Comparison of ENCODE assay signal across 32 mouse cellular contexts in the genomic region with DNA sequence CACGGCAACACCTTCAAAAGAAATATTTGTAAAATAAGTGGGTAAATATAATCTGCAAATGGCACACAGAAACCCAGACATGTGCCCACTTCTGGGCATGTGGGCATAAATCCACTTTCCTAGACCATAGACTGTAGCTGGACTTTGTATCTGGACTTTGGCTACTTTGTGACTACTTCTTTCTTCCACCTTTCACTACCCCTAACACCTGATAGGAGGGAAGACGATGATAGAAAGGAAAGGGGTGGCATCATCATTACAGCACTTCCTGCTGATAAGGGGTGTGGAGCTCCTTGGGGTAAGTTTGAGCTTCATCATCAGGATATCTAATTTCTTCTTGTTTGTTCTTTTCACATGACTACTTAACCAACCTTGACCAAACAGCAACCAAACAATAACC.
"Had no signal": no experiment of that assay in that cellular context is flagged by ENCODE, and none has a peak within 500 bp of the region (broad histone marks: within the 10 kb centered on the region; RNA-seq: fewer than 3 reads in every experiment).

No protein-coding gene starts in this region.

- H3K27ac ChIP-seq: left cerebral cortex, adult 2 months; limb, embryonic 10.5 days; limb, embryonic 12.5 days; limb, embryonic 13.5 days; limb, embryonic 15.5 days; liver, embryonic 12.5 days; liver, embryonic 13.5 days; liver, embryonic 14.5 days; liver, embryonic 15.5 days; lung, embryonic 15.5 days; macrophage; midbrain, embryonic 10.5 days; midbrain, embryonic 12.5 days; midbrain, embryonic 13.5 days; midbrain, embryonic 15.5 days had no signal

- H3K27me3 ChIP-seq: limb, embryonic 12.5 days; limb, embryonic 13.5 days; limb, embryonic 15.5 days; liver, embryonic 12.5 days; liver, embryonic 13.5 days; liver, embryonic 15.5 days; lung, embryonic 15.5 days; megakaryocyte, embryonic 14.5 days; midbrain, embryonic 12.5 days; midbrain, embryonic 13.5 days; midbrain, embryonic 15.5 days had no signal

- H3K4me3 ChIP-seq: left cerebral cortex, adult 2 months; limb, embryonic 10.5 days; limb, embryonic 12.5 days; limb, embryonic 13.5 days; limb, embryonic 15.5 days; liver, embryonic 12.5 days; liver, embryonic 13.5 days; liver, embryonic 15.5 days; lung, embryonic 15.5 days; megakaryocyte, embryonic 14.5 days; midbrain, embryonic 10.5 days; midbrain, embryonic 12.5 days; midbrain, embryonic 13.5 days; midbrain, embryonic 15.5 days; myocyte had no signal

- H3K36me3 ChIP-seq: limb, embryonic 10.5 days; limb, embryonic 12.5 days; limb, embryonic 13.5 days; limb, embryonic 15.5 days; liver, embryonic 12.5 days; liver, embryonic 13.5 days; liver, embryonic 15.5 days; lung, embryonic 15.5 days; midbrain, embryonic 10.5 days; midbrain, embryonic 12.5 days; midbrain, embryonic 13.5 days; midbrain, embryonic 15.5 days had no signal

- H3K4me2 ChIP-seq: limb, embryonic 12.5 days; limb, embryonic 13.5 days; limb, embryonic 15.5 days; liver, embryonic 11.5 days; liver, embryonic 12.5 days; liver, embryonic 13.5 days; liver, embryonic 15.5 days; lung, embryonic 14.5 days; lung, embryonic 15.5 days; midbrain, embryonic 11.5 days; midbrain, embryonic 12.5 days; midbrain, embryonic 13.5 days; midbrain, embryonic 15.5 days had no signal

- H3K9ac ChIP-seq: limb, embryonic 12.5 days; limb, embryonic 13.5 days; limb, embryonic 15.5 days; liver, embryonic 12.5 days; liver, embryonic 13.5 days; liver, embryonic 14.5 days; liver, embryonic 15.5 days; liver, postnatal 0 days; lung, embryonic 14.5 days; lung, embryonic 15.5 days; midbrain, embryonic 12.5 days; midbrain, embryonic 13.5 days; midbrain, embryonic 15.5 days had no signal

- DNase-seq: left cerebral cortex, postnatal 4 days; liver; liver, embryonic 13.5 days; liver, postnatal 0 days; lung, adult 18-20 months; lung, adult 2 months; lung, embryonic 14.5 days; lung, postnatal 10 days; lung, postnatal 14 days; lung, postnatal 36 days; lung, postnatal 4 days; midbrain, embryonic 14.5 days had no signal

- H3K4me1 ChIP-seq: limb, embryonic 15.5 days; liver, embryonic 12.5 days; liver, embryonic 13.5 days; liver, embryonic 15.5 days; megakaryocyte, embryonic 14.5 days; midbrain, embryonic 10.5 days; midbrain, embryonic 12.5 days; midbrain, embryonic 13.5 days; midbrain, embryonic 15.5 days had no signal

- ATAC-seq: liver, embryonic 12.5 days; liver, postnatal 0 days; lung, postnatal 0 days; midbrain, embryonic 13.5 days; midbrain, embryonic 15.5 days; midbrain, embryonic 16.5 days had no signal

- H3K9me3 ChIP-seq: limb, embryonic 10.5 days; limb, embryonic 12.5 days; limb, embryonic 13.5 days; limb, embryonic 15.5 days; liver, embryonic 12.5 days; liver, embryonic 13.5 days; liver, embryonic 15.5 days; lung, embryonic 15.5 days; megakaryocyte, embryonic 14.5 days; midbrain, embryonic 10.5 days; midbrain, embryonic 12.5 days; midbrain, embryonic 13.5 days; midbrain, embryonic 15.5 days had no signal
